Mouse (Mus musculus) thymus, adult 2 months (tissue): ENCODE measurements around the gene Pde11a. TPM values are rescaled to one million over a fixed set of nuclear protein-coding genes. Genes with fewer than 3 reads are reported as not detected.
A peak's percentile ranks its signal among the peaks of the same experiment; 100 is the strongest.

Source experiments
- DNase-seq: peaks from one replicate; pipeline ENCODE4 v3.0.0; 2021
- H3K27ac ChIP-seq: fragments of 200-500 bp; 2 replicates; pipeline ENCODE4 v1.5.1; 2012; ENCODE audit warnings: low read length, control low read depth; ENCODE audit not compliant: control insufficient read depth, insufficient read depth
- H3K27me3 ChIP-seq: fragments of 200-500 bp; 2 replicates; pipeline ENCODE4 v1.6.1; 2012; ENCODE audit warnings: mild to moderate bottlenecking, low read length, moderate library complexity, mixed read lengths; ENCODE audit not compliant: control insufficient read depth, insufficient read depth
- H3K36me3 ChIP-seq: fragments of 200-500 bp; 2 replicates; pipeline ENCODE4 v1.6.1; 2012; ENCODE audit warnings: mild to moderate bottlenecking, low read length, moderate library complexity; ENCODE audit not compliant: control insufficient read depth, insufficient read depth
- H3K4me1 ChIP-seq: fragments of 200-500 bp; replicated peaks from 2 replicates; pipeline ENCODE4 v1.6.1; 2012; ENCODE audit warnings: low read length; ENCODE audit not compliant: control insufficient read depth, insufficient read depth
- H3K4me3 ChIP-seq: fragments of 200-500 bp; 2 replicates; pipeline ENCODE4 v1.5.1; 2012; ENCODE audit warnings: mild to moderate bottlenecking, low read length, control low read depth, moderate library complexity; ENCODE audit not compliant: control insufficient read depth, insufficient read depth
- CTCF ChIP-seq: fragments of 200-500 bp; IDR thresholded peaks from 2 replicates; pipeline ENCODE4 v1.5.1; 2012; ENCODE audit warnings: mild to moderate bottlenecking, control low read depth, low read length, moderate library complexity, borderline replicate concordance; ENCODE audit not compliant: control insufficient read depth, poor library complexity, insufficient read depth; ENCODE audit errors: extremely low read depth
- POLR2A ChIP-seq: fragments of 200-500 bp; IDR thresholded peaks from 2 replicates; pipeline ENCODE4 v1.6.1; 2012; ENCODE audit warnings: mild to moderate bottlenecking, low read length, control low read depth, moderate library complexity; ENCODE audit not compliant: control insufficient read depth, poor library complexity, insufficient read depth; ENCODE audit errors: extremely low read depth
- WGBS: fragments of 180-500 bp; shearing (Covaris S2); methylation state at CpG from one replicate; pipeline ENCODE4 v1.1.7; 2018; 5-methylcytosine and 5-hydroxymethylcytosine counted together
- polyA plus RNA-seq: library from polyadenylated mRNA; depleted of rRNA; stranded (reverse); fragments of >200 nt; gene quantifications from 2 replicates; pipeline ENCODE4 v1.2.3, GENCODE M21; 2012

Gene Pde11a
- polyA plus RNA-seq, 1 experiment, result 1.7 TPM

GRCm38 (mm10) chr2:76269494-76269893 lies 69.1 kb downstream of the Pde11a start:
- Histone ChIP-seq H3K4me1 (no peaks in the 10 kb centered on the region), H3K36me3 (no peaks in the 10 kb centered on the region), H3K27me3 (no peaks in the 10 kb centered on the region), H3K4me3 (no peak overlapping the region), H3K27ac (no peak overlapping the region)
- DNase-seq, result no peak
- TF ChIP-seq CTCF (no peak), POLR2A (no peak)
- 85% methylated on average over 1 of the region's 1 CpGs for WGBS

GRCm38 (mm10) chr2:76267335-76267734 lies 71.2 kb downstream of the Pde11a start:
- Histone ChIP-seq H3K27me3 (no peaks in the 10 kb centered on the region), H3K4me1 (no peaks in the 10 kb centered on the region), H3K36me3 (no peaks in the 10 kb centered on the region), H3K27ac (no peak overlapping the region), H3K4me3 (no peak overlapping the region)
- no peak for DNase-seq
- no peak for TF ChIP-seq POLR2A
- TF ChIP-seq CTCF, result no peak
- 93% methylated on average over 6 of the region's 6 CpGs for WGBS

GRCm38 (mm10) chr2:76266622-76267021 lies 72.0 kb downstream of the Pde11a start:
- Histone ChIP-seq H3K4me1 (no peaks in the 10 kb centered on the region), H3K27me3 (no peaks in the 10 kb centered on the region), H3K4me3 (no peak overlapping the region), H3K27ac (no peak overlapping the region), H3K36me3 (no peaks in the 10 kb centered on the region)
- DNase-seq, result no peak
- TF ChIP-seq POLR2A (no peak), CTCF (no peak)
- WGBS, result 85% methylated on average over 10 of the region's 10 CpGs

- WGBS, result 76% methylated on average over 10 of the region's 10 CpGs
- H3K27ac ChIP-seq, result no peak overlapping the region
- no peak for DNase-seq
- no peaks in the 10 kb centered on the region for H3K27me3 ChIP-seq
- no peaks in the 10 kb centered on the region for H3K4me1 ChIP-seq
- H3K36me3 ChIP-seq, result no peaks in the 10 kb centered on the region
- TF ChIP-seq CTCF (no peak), POLR2A (no peak)
- H3K4me3 ChIP-seq, result no peak overlapping the region
Observed at GRCm38 (mm10) chr2:76264258-76264657, 74.3 kb downstream of the Pde11a start.

- no peak for DNase-seq
- Histone ChIP-seq H3K4me1 (no peaks in the 10 kb centered on the region), H3K27me3 (no peaks in the 10 kb centered on the region), H3K27ac (no peak overlapping the region), H3K4me3 (no peak overlapping the region), H3K36me3 (no peaks in the 10 kb centered on the region)
- TF ChIP-seq POLR2A (no peak), CTCF (no peak)
- 47% methylated on average over 10 of the region's 10 CpGs for WGBS
Observed at GRCm38 (mm10) chr2:76262661-76263060, 75.9 kb downstream of the Pde11a start.

- Histone ChIP-seq H3K27me3 (no peaks in the 10 kb centered on the region), H3K4me3 (no peak overlapping the region), H3K4me1 (peaks cover 7% of the 10 kb centered on the region; the same call in 1 of the 2 replicates), H3K36me3 (no peaks in the 10 kb centered on the region), H3K27ac (no peak overlapping the region)
- TF ChIP-seq POLR2A (no peak), CTCF (no peak; the same call in 1 of the 2 replicates)
- peak; percentile 54 for DNase-seq
- WGBS, result 15% methylated on average over 6 of the region's 6 CpGs
Observed at GRCm38 (mm10) chr2:76254833-76255232, 83.7 kb downstream of the Pde11a start.

GRCm38 (mm10) chr2:76251379-76251778 lies 87.2 kb downstream of the Pde11a start:
- Histone ChIP-seq H3K36me3 (no peaks in the 10 kb centered on the region), H3K27ac (no peak overlapping the region), H3K4me3 (no peak overlapping the region), H3K27me3 (no peaks in the 10 kb centered on the region), H3K4me1 (peaks cover 7% of the 10 kb centered on the region; the same call in 1 of the 2 replicates)
- WGBS, result 66% methylated on average over 10 of the region's 10 CpGs
- TF ChIP-seq CTCF (no peak), POLR2A (no peak)
- no peak for DNase-seq
